Mouse (Mus musculus) retina, postnatal 7 days (tissue): ENCODE data around the gene Vipas39.
"Not testable (repeated sequence)": the region's sequence is repeated elsewhere in the genome, so short reads cannot be mapped to it uniquely, and the experiment has no call there.

Experiments used
- DNase-seq: peaks from one replicate; pipeline ENCODE4 v3.0.0-alpha.2; 2012; ENCODE audit warnings: low read depth, low spot score

The Vipas39 gene

GRCm38 (mm10) chr12:87266108-87266826, at the start of gene Vipas39, which contains the start of gene Ahsa1:
TSS of gene Vipas39 (minus strand) at chr12:87266256.
TSS of gene Ahsa1 (plus strand) at chr12:87266479.
- DNase-seq: peak; percentile 91

GRCm38 (mm10) chr12:87313098-87313497, 47.0 kb upstream of the Vipas39 start:
- DNase-seq: no peak

- DNase-seq: not testable (repeated sequence)
These were observed 40.5 kb upstream of the Vipas39 start for GRCm38 (mm10) chr12:87306584-87306844.

- no peak for DNase-seq
These were observed 39.9 kb upstream of the Vipas39 start for GRCm38 (mm10) chr12:87305767-87306583.

GRCm38 (mm10) chr12:87301189-87301588, 35.1 kb upstream of the Vipas39 start:
- no peak for DNase-seq

GRCm38 (mm10) chr12:87300441-87300690, 34.3 kb upstream of the Vipas39 start:
- DNase-seq: no peak

DNA sequence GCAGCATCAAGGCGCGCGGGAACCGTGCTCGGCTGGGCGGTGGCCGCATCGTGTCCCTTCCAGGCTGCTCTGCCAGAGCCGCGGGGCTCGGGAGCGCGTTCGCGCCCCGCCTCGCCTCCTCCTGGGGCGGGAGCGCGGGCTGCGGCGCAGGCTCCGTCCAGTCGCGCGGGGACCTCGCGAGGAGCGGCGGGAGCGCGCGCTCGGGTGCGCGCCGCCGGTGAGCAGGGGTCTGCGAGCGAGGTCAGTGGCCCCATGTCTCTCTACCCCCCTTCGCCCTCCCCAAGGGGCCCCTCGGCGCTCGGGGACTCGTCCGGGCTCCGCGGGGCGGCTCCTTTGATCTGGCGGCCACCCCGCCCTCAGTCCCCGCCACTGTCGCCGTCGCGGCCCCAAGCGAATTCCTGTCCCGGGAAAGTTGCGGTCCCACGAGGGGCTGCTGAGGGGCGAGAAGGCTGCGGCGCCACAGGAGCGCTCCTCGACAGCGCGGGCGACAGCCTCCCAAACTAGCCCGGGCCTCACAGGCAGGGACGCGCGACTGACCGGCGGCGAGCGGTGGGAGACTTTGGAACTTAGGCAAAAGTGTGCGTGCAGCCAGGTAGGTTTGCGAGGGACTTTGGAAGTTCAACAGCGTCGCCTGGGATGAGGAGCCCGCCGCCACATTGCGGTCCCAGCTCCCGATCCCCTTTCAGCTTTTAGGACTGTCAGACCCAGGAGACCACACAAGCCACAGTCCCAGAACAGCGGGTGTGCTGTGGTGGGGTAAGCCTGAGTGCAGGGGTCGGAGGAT, 33.8 kb upstream of the Vipas39 start, which contains the start of gene Ism2:
Gene Ism2, minus strand, starts transcription at position 49 of the 784 bp plus-strand sequence.
- DNase-seq: no peak

GRCm38 (mm10) chr12:87299037-87299656, 33.1 kb upstream of the Vipas39 start:
- DNase-seq: no peak

- DNase-seq: no peak
These were observed 27.9 kb upstream of the Vipas39 start for GRCm38 (mm10) chr12:87293934-87294333.

- no peak for DNase-seq
These were observed 23.0 kb upstream of the Vipas39 start for GRCm38 (mm10) chr12:87289100-87289499.

GRCm38 (mm10) chr12:87284726-87285125, 18.7 kb upstream of the Vipas39 start:
- DNase-seq: no peak

DNA sequence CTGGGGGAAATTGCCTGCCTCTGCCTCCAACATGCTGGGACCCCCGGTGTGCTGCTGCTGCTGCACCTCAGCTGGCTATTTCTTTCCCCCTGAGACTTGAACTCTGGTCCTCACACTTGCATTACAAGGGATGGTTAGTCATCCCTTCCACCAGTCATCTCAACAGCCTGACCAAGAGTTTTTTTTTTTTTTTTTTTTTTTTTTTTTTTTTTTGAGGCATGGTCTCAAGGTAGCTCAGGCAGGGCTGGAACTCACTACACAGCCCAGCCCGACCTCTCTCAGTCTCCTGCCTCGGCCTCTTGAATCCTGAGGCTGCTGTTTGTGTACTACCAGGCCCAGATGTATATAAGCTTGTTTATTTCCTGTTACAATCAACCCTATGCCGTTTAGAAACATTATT, 18.2 kb upstream of the Vipas39 start:
- DNase-seq: no peak

DNA sequence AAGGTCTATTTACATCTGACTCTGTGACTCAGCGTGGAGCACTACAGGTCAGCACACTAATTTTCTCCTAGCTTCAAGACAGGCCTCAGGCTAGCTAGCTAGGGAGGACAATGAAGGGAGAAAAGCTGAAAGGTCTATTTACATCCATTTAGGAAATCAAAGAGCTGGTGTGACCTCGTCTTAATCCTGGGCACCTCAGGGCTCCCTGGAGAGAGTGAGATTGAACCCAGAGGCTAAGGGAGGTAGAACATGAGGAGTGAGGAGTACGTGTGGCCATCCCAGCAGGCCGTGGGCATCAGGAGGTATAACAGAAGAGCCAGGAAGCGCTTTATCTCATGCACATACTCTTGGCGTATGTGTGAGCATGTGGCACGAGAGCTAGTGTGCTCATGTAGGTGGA, 17.6 kb upstream of the Vipas39 start:
- no peak for DNase-seq

- DNase-seq: no peak
These were observed 16.7 kb upstream of the Vipas39 start for GRCm38 (mm10) chr12:87282743-87283142.

- no peak for DNase-seq
These were observed 15.7 kb upstream of the Vipas39 start for GRCm38 (mm10) chr12:87281766-87282165.

GRCm38 (mm10) chr12:87279879-87280278, 13.8 kb upstream of the Vipas39 start:
- DNase-seq: no peak

GRCm38 (mm10) chr12:87279350-87279749, 13.3 kb upstream of the Vipas39 start:
- DNase-seq: no peak

- no peak for DNase-seq
These were observed 12.2 kb upstream of the Vipas39 start for GRCm38 (mm10) chr12:87278118-87278730.

DNA sequence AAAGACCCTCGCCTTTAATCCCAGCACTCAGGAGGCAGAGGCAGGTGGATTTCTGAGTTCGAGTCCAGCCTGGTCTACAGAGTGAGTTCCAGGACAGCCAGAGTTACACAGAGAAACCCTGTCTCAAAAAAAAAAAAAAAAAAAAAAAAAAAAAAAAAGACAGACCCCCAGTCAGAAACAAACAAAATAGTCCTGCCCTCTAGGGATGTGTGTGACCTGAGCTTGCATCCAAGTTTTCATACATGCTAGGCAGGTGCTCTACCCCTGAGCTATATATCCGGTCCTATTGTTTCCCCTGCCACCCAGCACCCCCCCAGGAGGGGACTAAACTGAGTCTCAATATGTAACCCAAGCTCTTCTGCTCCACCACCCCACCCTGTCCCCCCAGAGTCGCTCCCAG, 11.2 kb upstream of the Vipas39 start:
- DNase-seq: not testable (repeated sequence)

- DNase-seq: no peak
These were observed 9.1 kb upstream of the Vipas39 start for GRCm38 (mm10) chr12:87274853-87275831.
